Mouse (Mus musculus): ENCODE results near the gene Itpk1. TPM values are rescaled to one million over a fixed set of nuclear protein-coding genes. Genes with fewer than 3 reads are reported as not detected.

The Itpk1 gene
- polyA plus RNA-seq, 1 experiment: 64.9 TPM

GRCm38 (mm10) chr12:102709896-102710295 is 5.2 kb upstream of the Itpk1 start:
- no peak for TF ChIP-seq CTCF (IDR thresholded peaks at IDR 0.05; ENCODE audit: borderline replicate concordance, insufficient read depth, low read depth, low read length)
- no peak for TF ChIP-seq POLR2A (IDR thresholded peaks at IDR 0.05; ENCODE audit: borderline replicate concordance, insufficient read depth, low read length)
- Histone ChIP-seq H3K4me1 (ENCODE audit: control insufficient read depth, insufficient read depth, low read length) (peaks cover 17% of the 10 kb centered on the region; the same call in 1 of the 2 replicates), H3K4me3 (replicated peaks; ENCODE audit: insufficient read depth, low read depth, low read length) (no peak overlapping the region), H3K27me3 (ENCODE audit: control insufficient read depth, insufficient read depth, low read length) (no peaks in the 10 kb centered on the region), H3K27ac (ENCODE audit: insufficient read depth, low read length) (no peak overlapping the region; the same call in 1 of the 2 replicates)
- DNase-seq: peak in 1 of 2 experiments; percentile 12
- 82% methylated on average over 5 of the region's 5 CpGs for WGBS

GRCm38 (mm10) chr12:102708220-102708619 is 3.5 kb upstream of the Itpk1 start:
- DNase-seq: peak in 1 of 2 experiments; percentile 25
- Histone ChIP-seq H3K27ac (ENCODE audit: insufficient read depth, low read length) (no peak overlapping the region), H3K27me3 (ENCODE audit: control insufficient read depth, insufficient read depth, low read length) (no peaks in the 10 kb centered on the region), H3K4me1 (ENCODE audit: control insufficient read depth, insufficient read depth, low read length) (peaks cover 17% of the 10 kb centered on the region; the same call in 1 of the 2 replicates), H3K4me3 (replicated peaks; ENCODE audit: insufficient read depth, low read depth, low read length) (no peak overlapping the region)
- WGBS: 91% methylated on average over 11 of the region's 11 CpGs
- TF ChIP-seq CTCF (IDR thresholded peaks at IDR 0.05; ENCODE audit: borderline replicate concordance, insufficient read depth, low read depth, low read length) (no peak), POLR2A (IDR thresholded peaks at IDR 0.05; ENCODE audit: borderline replicate concordance, insufficient read depth, low read length) (no peak)

DNA sequence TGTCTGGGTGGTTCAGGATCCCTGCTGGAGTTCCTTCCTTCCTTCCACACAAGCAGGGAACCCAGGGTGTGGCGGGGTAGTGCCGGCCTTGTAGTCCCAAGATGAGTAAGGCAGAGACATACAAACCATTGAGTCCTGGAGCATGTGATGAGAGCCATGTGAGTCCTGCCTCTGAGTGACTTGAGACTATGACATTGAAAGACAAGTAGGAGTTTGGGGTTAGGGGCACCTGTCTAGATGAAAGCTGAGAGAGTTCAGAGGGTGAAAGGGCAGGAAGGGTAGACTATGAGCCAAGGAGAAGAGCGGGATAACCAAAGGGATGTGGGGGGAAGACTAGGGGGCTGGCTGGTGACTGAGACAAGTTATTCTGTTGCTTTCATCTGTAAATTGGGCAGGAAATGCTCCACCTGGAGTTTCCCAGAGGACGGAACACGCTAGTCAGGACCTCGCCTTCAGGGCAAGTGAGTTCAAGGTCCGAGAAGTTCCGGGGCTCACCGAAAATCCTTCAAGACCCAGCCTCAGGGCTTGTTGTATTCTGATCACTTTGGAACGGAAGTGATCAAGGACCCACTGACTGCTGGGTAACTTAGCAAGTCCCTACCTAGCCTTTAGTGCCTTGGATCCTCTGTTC is 2.2 kb upstream of the Itpk1 start:
- 98% methylated on average over 10 of the region's 10 CpGs for WGBS
- TF ChIP-seq POLR2A (IDR thresholded peaks at IDR 0.05; ENCODE audit: borderline replicate concordance, insufficient read depth, low read length): no peak
- DNase-seq: no peak
- Histone ChIP-seq H3K27me3 (ENCODE audit: control insufficient read depth, insufficient read depth, low read length) (no peaks in the 10 kb centered on the region), H3K27ac (ENCODE audit: insufficient read depth, low read length) (no peak overlapping the region), H3K4me1 (ENCODE audit: control insufficient read depth, insufficient read depth, low read length) (peaks cover 22% of the 10 kb centered on the region; the same call in 1 of the 2 replicates), H3K4me3 (replicated peaks; ENCODE audit: insufficient read depth, low read depth, low read length) (no peak overlapping the region)

- DNase-seq: peak in 1 of 2 experiments; percentile 20
- TF ChIP-seq POLR2A (IDR thresholded peaks at IDR 0.05; ENCODE audit: borderline replicate concordance, insufficient read depth, low read length) (no peak), CTCF (IDR thresholded peaks at IDR 0.05; ENCODE audit: borderline replicate concordance, insufficient read depth, low read depth, low read length) (no peak)
- Histone ChIP-seq H3K27ac (ENCODE audit: insufficient read depth, low read length) (peak overlapping the region; percentile 58; the same call in 1 of the 2 replicates), H3K4me1 (ENCODE audit: control insufficient read depth, insufficient read depth, low read length) (peaks cover 20% of the 10 kb centered on the region), H3K4me3 (replicated peaks; ENCODE audit: insufficient read depth, low read depth, low read length) (no peak overlapping the region), H3K27me3 (ENCODE audit: control insufficient read depth, insufficient read depth, low read length) (no peaks in the 10 kb centered on the region)
- WGBS: 87% methylated on average over 6 of the region's 6 CpGs
These were observed 1.3 kb upstream of the Itpk1 start for GRCm38 (mm10) chr12:102705906-102706640.

DNA sequence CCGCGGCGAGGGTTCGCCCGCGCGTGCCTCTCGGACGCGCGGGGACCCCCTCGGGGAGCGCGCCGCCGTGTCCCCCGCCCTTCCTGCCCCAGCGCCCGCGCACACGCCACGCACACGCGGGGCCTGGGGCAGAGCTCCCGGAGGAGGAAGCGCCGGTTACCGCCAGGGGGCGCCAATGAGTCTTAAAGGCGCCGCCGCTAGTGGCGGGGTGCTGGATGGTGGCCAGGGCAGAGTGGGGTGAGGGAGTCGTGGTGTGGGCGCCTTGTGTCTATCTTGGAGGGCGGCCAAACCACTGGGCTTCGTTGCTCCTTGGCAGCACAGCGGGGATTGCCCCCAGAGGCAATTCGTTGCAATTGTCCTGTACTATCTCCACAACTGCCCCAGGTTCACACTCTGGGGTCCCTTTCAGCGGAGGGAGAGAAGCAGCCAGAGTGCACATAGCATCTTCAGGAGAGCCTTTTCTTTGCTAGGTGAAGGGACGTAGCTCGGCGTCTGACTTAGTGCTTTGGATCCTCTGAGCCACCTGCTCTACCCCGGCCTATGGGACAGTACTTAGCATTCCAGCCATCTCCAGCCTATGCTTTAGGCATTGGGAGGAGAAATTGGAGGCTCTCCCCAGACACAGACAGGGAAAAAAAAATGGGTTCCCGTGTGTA is 614 bp upstream of the Itpk1 start:
- peak overlapping the region; percentile 58 for H3K27ac ChIP-seq (ENCODE audit: insufficient read depth, low read length)
- 2% methylated on average over 45 of the region's 45 CpGs for WGBS
- H3K4me3 ChIP-seq (replicated peaks; ENCODE audit: insufficient read depth, low read depth, low read length): peak overlapping the region; percentile 50
- DNase-seq: peak; percentile 89 to 95
- H3K27me3 ChIP-seq (ENCODE audit: control insufficient read depth, insufficient read depth, low read length): no peaks in the 10 kb centered on the region
- TF ChIP-seq CTCF (IDR thresholded peaks at IDR 0.05; ENCODE audit: borderline replicate concordance, insufficient read depth, low read depth, low read length): peak; percentile 72; the same call in 1 of the 2 replicates
- TF ChIP-seq POLR2A (IDR thresholded peaks at IDR 0.05; ENCODE audit: borderline replicate concordance, insufficient read depth, low read length): no peak; the same call in 1 of the 2 replicates
- H3K4me1 ChIP-seq (ENCODE audit: control insufficient read depth, insufficient read depth, low read length): peaks cover 14% of the 10 kb centered on the region

GRCm38 (mm10) chr12:102703921-102704408 is 765 bp downstream of the Itpk1 start:
- H3K4me3 ChIP-seq (replicated peaks; ENCODE audit: insufficient read depth, low read depth, low read length): peak overlapping the region; percentile 86

DNA sequence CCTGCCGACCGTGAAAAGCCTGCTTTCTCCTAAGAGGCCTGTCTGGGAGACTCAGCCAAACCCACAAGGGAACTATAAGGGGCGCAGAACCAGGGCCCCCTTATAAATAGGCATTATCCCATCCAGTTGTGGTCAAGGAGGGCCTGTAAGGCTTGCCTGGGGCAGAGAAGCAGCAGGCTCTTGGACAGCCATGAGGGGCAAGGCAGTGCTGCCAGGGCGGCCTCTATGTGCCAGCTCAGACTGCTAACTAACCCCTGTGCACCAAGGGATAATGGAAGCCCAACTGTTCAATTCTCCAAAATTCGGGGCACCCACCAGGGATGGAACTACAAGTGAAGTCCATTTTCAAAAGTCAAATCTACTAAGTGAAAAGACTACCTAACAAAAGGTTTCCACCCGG is 1.3 kb downstream of the Itpk1 start:
- no peaks in the 10 kb centered on the region for H3K27me3 ChIP-seq (ENCODE audit: control insufficient read depth, insufficient read depth, low read length)
- peaks cover 26% of the 10 kb centered on the region for H3K4me1 ChIP-seq (ENCODE audit: control insufficient read depth, insufficient read depth, low read length)
- H3K27ac ChIP-seq (ENCODE audit: insufficient read depth, low read length): peak overlapping the region; percentile 75
- peak overlapping the region; percentile 86 for H3K4me3 ChIP-seq (replicated peaks; ENCODE audit: insufficient read depth, low read depth, low read length)
- 11% methylated on average over 6 of the region's 6 CpGs for WGBS
- TF ChIP-seq POLR2A (IDR thresholded peaks at IDR 0.05; ENCODE audit: borderline replicate concordance, insufficient read depth, low read length) (no peak), CTCF (IDR thresholded peaks at IDR 0.05; ENCODE audit: borderline replicate concordance, insufficient read depth, low read depth, low read length) (no peak)
- peak; percentile 59 to 67 for DNase-seq

More at GRCm38 (mm10) chr12:102703921-102704408, 765 bp downstream of the Itpk1 start:
- DNase-seq: peak; percentile 55 to 61
- whole genome bisulfite sequencing: 2% methylated on average over 17 of the region's 17 CpGs
- Histone ChIP-seq H3K27me3 (ENCODE audit: control insufficient read depth, insufficient read depth, low read length) (no peaks in the 10 kb centered on the region), H3K4me1 (ENCODE audit: control insufficient read depth, insufficient read depth, low read length) (peaks cover 20% of the 10 kb centered on the region), H3K27ac (ENCODE audit: insufficient read depth, low read length) (peak overlapping the region; percentile 75)
- TF ChIP-seq CTCF (IDR thresholded peaks at IDR 0.05; ENCODE audit: borderline replicate concordance, insufficient read depth, low read depth, low read length) (no peak), POLR2A (IDR thresholded peaks at IDR 0.05; ENCODE audit: borderline replicate concordance, insufficient read depth, low read length) (no peak)

All from cerebellum, adult 2 months (tissue).